Mouse (Mus musculus): Measurements from ENCODE around the gene Ppp1r1b. TPM values are rescaled to one million over a fixed set of nuclear protein-coding genes. Genes with fewer than 3 reads are reported as not detected.

The Ppp1r1b gene
- polyA plus RNA-seq, 1 experiment, result not detected

DNA sequence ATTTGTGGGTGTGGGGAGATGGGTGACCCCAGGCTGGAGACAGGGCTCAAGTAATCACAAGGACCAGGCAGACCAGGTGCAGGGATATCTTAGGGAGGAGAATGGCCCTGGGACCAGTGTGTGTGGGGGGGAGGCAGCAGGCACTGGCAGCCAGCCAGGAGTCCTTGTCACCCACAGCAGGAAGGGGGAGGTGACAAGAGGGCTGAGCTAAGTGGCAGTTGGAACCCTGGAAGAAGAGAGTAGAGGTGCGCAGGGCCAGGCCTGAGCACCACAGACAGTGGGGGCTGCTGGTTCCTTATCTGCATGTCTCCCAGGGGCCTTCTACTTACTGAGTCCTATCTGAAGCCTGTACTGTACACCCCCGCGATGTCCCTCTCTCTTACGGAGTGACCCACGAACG lies 45.1 kb downstream of the Ppp1r1b start:
- peak overlapping the region; percentile 78 for H3K27ac ChIP-seq (ENCODE audit: control insufficient read depth, insufficient read depth, low read depth, low read length, poor library complexity)
- WGBS, result 16% methylated on average over 6 of the region's 6 CpGs
- 0 out of 2 replicates have a peak, but pooled peaks have one; percentile 33 for TF ChIP-seq POLR2A (IDR thresholded peaks at IDR 0.05; ENCODE audit: borderline replicate concordance, control insufficient read depth, low read depth, low read length)
- no peak for TF ChIP-seq CTCF (IDR thresholded peaks at IDR 0.05; ENCODE audit: control insufficient read depth, insufficient read depth, low read length)
- H3K4me1 ChIP-seq (ENCODE audit: control insufficient read depth, insufficient read depth, low read length), result peaks cover 2% of the 10 kb centered on the region
- no peak overlapping the region for H3K4me3 ChIP-seq (replicated peaks; ENCODE audit: control insufficient read depth, low read depth, low read length)

DNA sequence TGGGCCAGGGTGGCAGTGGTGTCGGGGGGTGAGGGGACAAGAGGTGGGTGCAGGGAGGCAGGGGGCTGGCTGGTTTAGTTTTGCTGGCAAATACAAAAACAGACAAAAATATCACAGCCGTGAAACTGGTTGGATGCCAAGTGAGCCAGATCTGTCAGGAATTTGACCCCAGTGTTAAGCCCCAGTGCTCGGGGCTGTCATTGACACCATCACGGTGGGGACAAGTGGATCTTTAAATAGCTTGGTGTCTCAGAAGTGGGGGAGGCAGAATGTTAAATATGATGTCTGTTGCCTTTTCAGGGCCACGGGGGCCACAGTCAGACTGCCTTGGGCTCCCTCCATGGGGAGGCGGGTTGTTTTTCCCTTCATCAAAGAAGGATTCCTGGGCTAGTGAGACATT lies 46.1 kb downstream of the Ppp1r1b start:
- Histone ChIP-seq H3K4me3 (replicated peaks; ENCODE audit: control insufficient read depth, low read depth, low read length) (no peak overlapping the region), H3K27ac (ENCODE audit: control insufficient read depth, insufficient read depth, low read depth, low read length, poor library complexity) (no peak overlapping the region; the same call in 1 of the 2 replicates), H3K4me1 (ENCODE audit: control insufficient read depth, insufficient read depth, low read length) (peaks cover 2% of the 10 kb centered on the region)
- WGBS, result 76% methylated on average over 6 of the region's 6 CpGs
- TF ChIP-seq POLR2A (IDR thresholded peaks at IDR 0.05; ENCODE audit: borderline replicate concordance, control insufficient read depth, low read depth, low read length), result no peak
- no peak for TF ChIP-seq CTCF (IDR thresholded peaks at IDR 0.05; ENCODE audit: control insufficient read depth, insufficient read depth, low read length)

DNA sequence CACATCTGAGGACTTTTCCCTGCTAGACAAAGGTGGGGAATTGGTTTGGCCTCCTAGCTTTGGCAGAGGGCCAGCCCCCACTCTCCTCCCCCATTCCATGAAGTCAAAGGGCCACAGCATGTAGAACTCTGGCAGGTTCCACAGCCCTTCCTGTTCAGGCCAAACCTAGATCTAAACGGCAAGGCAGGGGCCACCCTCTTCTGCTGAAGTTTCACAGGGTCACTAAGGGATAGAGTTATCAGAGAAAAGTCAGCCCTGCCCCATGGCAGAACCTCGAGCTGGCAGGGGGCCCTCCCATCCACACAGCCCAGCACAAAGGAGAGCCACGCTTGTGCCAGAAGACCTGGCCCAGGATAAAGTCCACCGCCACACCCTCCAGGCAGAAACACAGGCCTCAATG lies 46.8 kb downstream of the Ppp1r1b start:
- Histone ChIP-seq H3K27ac (ENCODE audit: control insufficient read depth, insufficient read depth, low read depth, low read length, poor library complexity) (peak overlapping the region; percentile 39), H3K4me1 (ENCODE audit: control insufficient read depth, insufficient read depth, low read length) (peaks cover 2% of the 10 kb centered on the region), H3K4me3 (replicated peaks; ENCODE audit: control insufficient read depth, low read depth, low read length) (no peak overlapping the region)
- no peak for TF ChIP-seq POLR2A (IDR thresholded peaks at IDR 0.05; ENCODE audit: borderline replicate concordance, control insufficient read depth, low read depth, low read length)
- no peak for TF ChIP-seq CTCF (IDR thresholded peaks at IDR 0.05; ENCODE audit: control insufficient read depth, insufficient read depth, low read length)
- WGBS, result 44% methylated on average over 4 of the region's 4 CpGs

DNA sequence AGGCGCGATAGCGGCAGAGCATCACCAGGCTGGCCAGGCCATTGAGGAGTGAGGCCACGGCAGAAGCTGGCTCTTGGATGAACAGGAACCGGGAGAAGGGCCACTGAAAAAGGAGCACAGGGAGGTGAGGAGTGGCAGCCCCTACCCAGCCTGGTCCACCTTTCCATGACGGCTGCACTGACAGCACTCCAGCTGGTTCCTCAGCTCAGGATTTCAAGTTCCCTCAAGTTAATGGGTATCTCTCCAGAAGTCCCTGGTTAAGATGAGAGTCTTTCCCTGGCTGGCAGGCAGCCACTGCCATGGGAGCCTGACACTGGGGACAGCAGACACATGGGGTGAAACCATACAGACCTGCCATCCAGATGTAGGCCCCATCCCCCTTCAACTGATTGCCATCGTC lies 49.7 kb downstream of the Ppp1r1b start:
- no peak overlapping the region for H3K27ac ChIP-seq (ENCODE audit: control insufficient read depth, insufficient read depth, low read depth, low read length, poor library complexity)
- WGBS, result 88% methylated on average over 7 of the region's 7 CpGs

DNA sequence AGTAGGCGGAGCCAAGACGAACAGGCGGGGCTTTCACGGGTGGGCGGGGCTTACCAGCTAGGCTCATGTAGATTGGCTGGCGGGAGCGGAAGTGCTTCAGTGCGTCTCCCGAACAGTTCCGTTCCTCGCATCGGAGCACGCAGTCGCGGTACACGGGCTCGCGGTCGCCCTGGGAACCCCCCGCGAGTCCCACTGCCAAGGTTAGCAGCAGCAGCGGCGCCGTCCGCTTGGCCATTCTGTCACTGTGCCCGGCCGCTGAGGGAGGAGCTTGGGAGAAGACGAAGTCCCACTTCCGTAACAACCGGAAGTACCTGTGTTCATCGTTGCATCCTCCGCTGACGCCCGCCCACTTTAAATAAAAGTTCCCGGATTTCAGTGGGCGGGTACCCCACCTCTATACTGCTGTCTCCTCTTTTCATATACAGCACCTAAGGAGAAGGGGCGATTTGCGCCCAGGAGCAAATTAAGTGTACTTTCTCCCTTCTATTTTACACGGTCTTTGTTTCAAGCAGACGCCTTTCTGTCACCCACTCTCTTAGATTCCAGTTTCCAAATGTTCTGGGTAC lies 52.0 kb downstream of the Ppp1r1b start, which contains the start of gene Pgap3:
Gene Pgap3, minus strand, starts transcription at position 330 of the 566 bp plus-strand sequence.
- peak within 1 kb of the TSS; percentile 97 for H3K27ac ChIP-seq (ENCODE audit: control insufficient read depth, insufficient read depth, low read depth, low read length, poor library complexity)
- H3K4me1 ChIP-seq (ENCODE audit: control insufficient read depth, insufficient read depth, low read length), result no peaks in the 10 kb centered on the region; the same call in 1 of the 2 replicates
- H3K4me3 ChIP-seq (replicated peaks; ENCODE audit: control insufficient read depth, low read depth, low read length), result peak within 1 kb of the TSS; percentile 91
- under 1% methylated on average over 40 of the region's 40 CpGs for WGBS
- TF ChIP-seq CTCF (IDR thresholded peaks at IDR 0.05; ENCODE audit: control insufficient read depth, insufficient read depth, low read length) (no peak), POLR2A (IDR thresholded peaks at IDR 0.05; ENCODE audit: borderline replicate concordance, control insufficient read depth, low read depth, low read length) (peak; percentile 55; the same call in 1 of the 2 replicates)

More for the DNA sequence above, 49.7 kb downstream of the Ppp1r1b start:
- peaks cover 2% of the 10 kb centered on the region for H3K4me1 ChIP-seq (ENCODE audit: control insufficient read depth, insufficient read depth, low read length)
- no peak overlapping the region for H3K4me3 ChIP-seq (replicated peaks; ENCODE audit: control insufficient read depth, low read depth, low read length)
- no peak for TF ChIP-seq POLR2A (IDR thresholded peaks at IDR 0.05; ENCODE audit: borderline replicate concordance, control insufficient read depth, low read depth, low read length)
- TF ChIP-seq CTCF (IDR thresholded peaks at IDR 0.05; ENCODE audit: control insufficient read depth, insufficient read depth, low read length), result no peak

DNA sequence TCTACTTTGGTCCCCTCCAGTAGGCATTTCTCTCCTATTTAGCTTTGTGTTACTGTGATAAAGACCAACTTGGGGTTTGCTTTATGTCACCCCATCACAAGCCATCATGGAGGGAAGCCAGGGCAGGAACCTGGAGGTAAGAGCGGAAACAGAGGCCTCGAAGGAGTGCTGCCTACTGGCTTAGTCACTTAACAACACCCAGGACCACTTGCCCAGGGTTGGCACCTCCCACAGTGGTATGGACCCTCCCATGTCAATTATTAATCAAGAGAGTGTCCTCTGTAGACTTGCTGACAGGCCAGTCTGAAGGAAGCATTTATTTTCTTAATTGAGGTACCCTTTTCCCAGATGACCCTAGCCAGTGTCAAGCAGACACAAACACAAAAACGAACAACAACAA lies 52.6 kb downstream of the Ppp1r1b start:
- no peak for TF ChIP-seq POLR2A (IDR thresholded peaks at IDR 0.05; ENCODE audit: borderline replicate concordance, control insufficient read depth, low read depth, low read length)
- TF ChIP-seq CTCF (IDR thresholded peaks at IDR 0.05; ENCODE audit: control insufficient read depth, insufficient read depth, low read length), result no peak
- WGBS, result 48% methylated on average over 3 of the region's 3 CpGs
- no peak overlapping the region for H3K27ac ChIP-seq (ENCODE audit: control insufficient read depth, insufficient read depth, low read depth, low read length, poor library complexity)
- no peaks in the 10 kb centered on the region; the same call in 1 of the 2 replicates for H3K4me1 ChIP-seq (ENCODE audit: control insufficient read depth, insufficient read depth, low read length)
- no peak overlapping the region for H3K4me3 ChIP-seq (replicated peaks; ENCODE audit: control insufficient read depth, low read depth, low read length)

DNA sequence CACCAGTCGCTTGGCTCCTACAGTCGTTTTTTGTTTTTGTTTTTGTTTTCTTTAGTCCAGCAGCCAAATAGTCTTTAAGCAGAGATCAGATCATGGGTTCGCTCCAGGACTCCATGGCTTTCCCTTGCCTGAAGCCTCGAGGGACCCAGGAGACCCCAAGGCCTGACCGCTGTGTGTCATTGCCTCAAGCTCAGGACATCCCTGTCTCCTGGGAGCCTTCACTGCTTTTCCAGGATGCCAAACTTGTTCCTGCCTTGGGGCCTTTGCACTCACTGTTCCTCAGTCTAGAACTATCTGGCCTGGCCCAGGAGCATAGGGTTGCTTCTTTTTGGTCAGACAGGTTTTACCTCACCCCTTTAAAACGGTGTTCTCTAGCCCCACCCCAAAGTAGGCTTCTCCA lies 58.4 kb downstream of the Ppp1r1b start:
- no peak overlapping the region for H3K4me3 ChIP-seq (replicated peaks; ENCODE audit: control insufficient read depth, low read depth, low read length)
- no peak for TF ChIP-seq CTCF (IDR thresholded peaks at IDR 0.05; ENCODE audit: control insufficient read depth, insufficient read depth, low read length)
- TF ChIP-seq POLR2A (IDR thresholded peaks at IDR 0.05; ENCODE audit: borderline replicate concordance, control insufficient read depth, low read depth, low read length), result no peak
- H3K27ac ChIP-seq (ENCODE audit: control insufficient read depth, insufficient read depth, low read depth, low read length, poor library complexity), result no peak overlapping the region
- WGBS, result 75% methylated on average over 6 of the region's 6 CpGs
- H3K4me1 ChIP-seq (ENCODE audit: control insufficient read depth, insufficient read depth, low read length), result no peaks in the 10 kb centered on the region

Other genes with a start within 250 kb of the Ppp1r1b start
- gene Fbxl20, start 198.0 kb upstream of the Ppp1r1b start, polyA plus RNA-seq (2011; ENCODE audit: insufficient read depth, insufficient read length, low replicate concordance, missing spikeins), result 7.8 and 10.1 TPM in 2 replicates
- 12.3 and 20.8 TPM in 2 replicates for gene Med1, start 155.1 kb upstream of the Ppp1r1b start, polyA plus RNA-seq (2011; ENCODE audit: insufficient read depth, insufficient read length, low replicate concordance, missing spikeins)
- 22.0 and 34.8 TPM in 2 replicates for gene Cdk12, start 145.3 kb upstream of the Ppp1r1b start, polyA plus RNA-seq (2011; ENCODE audit: insufficient read depth, insufficient read length, low replicate concordance, missing spikeins)
- not detected in 2 replicates for gene Neurod2, start 18.8 kb upstream of the Ppp1r1b start, polyA plus RNA-seq (2011; ENCODE audit: insufficient read depth, insufficient read length, low replicate concordance, missing spikeins)
- gene Stard3, start 10.0 kb downstream of the Ppp1r1b start, polyA plus RNA-seq (2011; ENCODE audit: insufficient read depth, insufficient read length, low replicate concordance, missing spikeins), result 16.8 and 32.3 TPM in 2 replicates
- 6.5 and 15.6 TPM in 2 replicates for gene Tcap, start 35.4 kb downstream of the Ppp1r1b start, polyA plus RNA-seq (2011; ENCODE audit: insufficient read depth, insufficient read length, low replicate concordance, missing spikeins)
- not detected in 2 replicates for gene Pnmt, start 38.0 kb downstream of the Ppp1r1b start, polyA plus RNA-seq (2011; ENCODE audit: insufficient read depth, insufficient read length, low replicate concordance, missing spikeins)
- 2.4 and 2.7 TPM in 2 replicates for gene Pgap3, start 52.1 kb downstream of the Ppp1r1b start, polyA plus RNA-seq (2011; ENCODE audit: insufficient read depth, insufficient read length, low replicate concordance, missing spikeins)
- gene Erbb2, start 64.1 kb downstream of the Ppp1r1b start, polyA plus RNA-seq (2011; ENCODE audit: insufficient read depth, insufficient read length, low replicate concordance, missing spikeins), result 0.97 and 2.4 TPM in 2 replicates
- gene Mien1, start 90.6 kb downstream of the Ppp1r1b start, polyA plus RNA-seq (2011; ENCODE audit: insufficient read depth, insufficient read length, low replicate concordance, missing spikeins), result 25.3 and 33.9 TPM in 2 replicates
- 0.85 TPM in 1 of 2 replicates, not detected in the other for gene Grb7, start 98.0 kb downstream of the Ppp1r1b start, polyA plus RNA-seq (2011; ENCODE audit: insufficient read depth, insufficient read length, low replicate concordance, missing spikeins)
- gene Ikzf3, start 197.6 kb downstream of the Ppp1r1b start, polyA plus RNA-seq (2011; ENCODE audit: insufficient read depth, insufficient read length, low replicate concordance, missing spikeins), result 13.3 and 41.7 TPM in 2 replicates
- gene Zpbp2, start 202.7 kb downstream of the Ppp1r1b start, polyA plus RNA-seq (2011; ENCODE audit: insufficient read depth, insufficient read length, low replicate concordance, missing spikeins), result 2.2 and 6.5 TPM in 2 replicates
- gene Ormdl3, start 239.0 kb downstream of the Ppp1r1b start, polyA plus RNA-seq (2011; ENCODE audit: insufficient read depth, insufficient read length, low replicate concordance, missing spikeins), result 41.1 and 41.2 TPM in 2 replicates
- not detected in 2 replicates for gene Lrrc3c, start 249.9 kb downstream of the Ppp1r1b start, polyA plus RNA-seq (2011; ENCODE audit: insufficient read depth, insufficient read length, low replicate concordance, missing spikeins)

All from bone marrow, adult 2 months (tissue).